Mouse (Mus musculus) stomach, postnatal 0 days (tissue): ENCODE measurements around the gene Ccnl2. TPM values are rescaled to one million over a fixed set of nuclear protein-coding genes. Genes with fewer than 3 reads are reported as not detected.

Source experiments
- ATAC-seq: fragments of 200-750 bp; cut with Nextera tagmentation; 2 replicates; pipeline ENCODE4 v1.8.0; 2017; ENCODE audit not compliant: low FRiP score, low TSS enrichment
- DNase-seq: peaks from one replicate; pipeline ENCODE4 v3.0.0-alpha.2; 2016; ENCODE audit warnings: low spot score
- H3K27ac ChIP-seq: fragments of 300-500 bp; sonication (generic); replicated peaks from 2 replicates; pipeline ENCODE4 v1.5.1; 2014; ENCODE audit warnings: mild to moderate bottlenecking, control low read depth
- H3K27me3 ChIP-seq: fragments of 300-500 bp; sonication (generic); 2 replicates; pipeline ENCODE4 v1.6.1; 2014; ENCODE audit warnings: low read length; ENCODE audit not compliant: control insufficient read depth, insufficient read depth
- H3K36me3 ChIP-seq: fragments of 300-500 bp; sonication (generic); 2 replicates; pipeline ENCODE4 v1.6.1; 2014; ENCODE audit warnings: low read length, mixed read lengths; ENCODE audit not compliant: control insufficient read depth, insufficient read depth
- H3K4me1 ChIP-seq: fragments of 300-500 bp; sonication (generic); replicated peaks from 2 replicates; pipeline ENCODE4 v1.6.1; 2014; ENCODE audit warnings: antibody characterized with exemption; ENCODE audit not compliant: control insufficient read depth, insufficient read depth
- H3K4me2 ChIP-seq: fragments of 300-500 bp; sonication (generic); replicated peaks from 2 replicates; pipeline ENCODE4 v1.6.1; 2014; ENCODE audit warnings: low read depth, mild to moderate bottlenecking, control low read depth, moderate library complexity
- H3K4me3 ChIP-seq: fragments of 300-500 bp; sonication (generic); 2 replicates; pipeline ENCODE4 v1.5.1; 2014; ENCODE audit warnings: low read depth, low read length, control low read depth
- H3K9ac ChIP-seq: fragments of 300-500 bp; sonication (generic); 2 replicates; pipeline ENCODE4 v1.6.1; 2014; ENCODE audit warnings: mild to moderate bottlenecking, low read length, control low read depth, mixed read lengths
- H3K9me3 ChIP-seq: fragments of 300-500 bp; sonication (generic); 2 replicates; pipeline ENCODE4 v1.6.1; 2016; ENCODE audit warnings: low read length; ENCODE audit not compliant: control insufficient read depth
- CTCF ChIP-seq: IDR thresholded peaks from 2 replicates; pipeline ENCODE4 v1.5.1; 2016; ENCODE audit warnings: antibody characterized with exemption, low read depth, mild to moderate bottlenecking, moderate library complexity
- EP300 ChIP-seq: optimal IDR thresholded peaks from 2 replicates; pipeline ENCODE3; 2016; ENCODE audit warnings: antibody characterized with exemption
- WGBS: fragments of 180-500 bp; shearing (Covaris S2); extraction: QIAGEN DNeasy Blood & Tissue Kit; methylation state at CpG from one replicate; pipeline ENCODE4 v1.1.7; 2014; 5-methylcytosine and 5-hydroxymethylcytosine counted together
- polyA plus RNA-seq: library from polyadenylated mRNA; unstranded; fragments of >200 nt; fragmentation: Nextera tagmentation; extraction: Ambion mirVana; gene quantifications from 2 replicates; pipeline ENCODE4 v1.2.1, GENCODE M21; 2015

The Ccnl2 gene
- 72.2 and 83.2 TPM in 2 replicates for polyA plus RNA-seq

DNA sequence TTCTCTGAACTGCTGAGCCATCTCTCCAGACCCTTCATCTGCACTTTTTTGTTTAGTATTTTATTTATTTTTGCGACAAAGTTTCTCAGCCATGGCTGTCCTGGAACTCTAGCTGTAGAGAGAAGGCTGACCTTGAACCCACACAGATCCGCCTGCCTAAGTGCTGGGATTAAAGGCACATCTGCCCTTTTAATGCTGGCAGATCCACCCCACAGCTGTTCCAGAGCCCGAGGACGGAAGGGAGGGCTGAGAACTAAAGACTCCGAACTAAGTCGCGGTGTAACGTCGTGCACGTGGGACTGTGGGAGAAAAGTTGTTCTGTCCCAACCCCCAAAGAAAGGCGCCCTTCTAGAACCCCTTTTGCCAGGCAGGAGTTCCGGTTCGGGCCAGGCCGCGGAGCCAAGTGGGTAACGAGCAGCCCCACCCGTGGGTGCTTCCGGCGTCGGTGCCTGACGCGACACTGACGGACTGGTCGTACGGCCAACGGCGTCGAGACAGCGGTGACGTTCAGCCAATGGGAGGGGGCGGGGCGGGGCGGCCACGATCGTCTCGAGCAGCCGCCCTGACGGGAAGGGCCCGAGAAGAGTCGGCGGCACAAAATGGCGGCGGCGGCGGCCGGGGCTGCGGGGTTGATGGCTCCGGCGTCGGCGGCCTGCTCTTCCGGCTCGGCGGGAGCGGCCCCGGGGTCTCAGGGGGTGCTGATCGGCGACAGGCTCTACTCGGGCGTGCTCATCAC is at the start of gene Ccnl2:
Gene Ccnl2, plus strand, starts transcription at position 561 of the 736 bp plus-strand sequence.
- H3K4me3 ChIP-seq: peak within 1 kb of the TSS; percentile 99
- peak within 1 kb of the TSS; percentile 100 for H3K9ac ChIP-seq
- DNase-seq: peak; percentile 98
- under 1% methylated on average over 59 of the region's 60 CpGs for WGBS
- peak; percentile 99 for ATAC-seq
- H3K27me3 ChIP-seq: no peaks in the 10 kb centered on the region
- H3K36me3 ChIP-seq: peaks cover 27% of the 10 kb centered on the region
- 0 out of 2 replicates have a peak, but pooled peaks cover 4% of the 10 kb centered on the region for H3K4me1 ChIP-seq
- peak within 1 kb of the TSS; percentile 95 for H3K27ac ChIP-seq
- TF ChIP-seq EP300 (peak; percentile 95), CTCF (peak; percentile 21; the same call in 1 of the 2 replicates)
- H3K4me2 ChIP-seq: peak within 1 kb of the TSS; percentile 80
- no peaks in the 10 kb centered on the region for H3K9me3 ChIP-seq

DNA sequence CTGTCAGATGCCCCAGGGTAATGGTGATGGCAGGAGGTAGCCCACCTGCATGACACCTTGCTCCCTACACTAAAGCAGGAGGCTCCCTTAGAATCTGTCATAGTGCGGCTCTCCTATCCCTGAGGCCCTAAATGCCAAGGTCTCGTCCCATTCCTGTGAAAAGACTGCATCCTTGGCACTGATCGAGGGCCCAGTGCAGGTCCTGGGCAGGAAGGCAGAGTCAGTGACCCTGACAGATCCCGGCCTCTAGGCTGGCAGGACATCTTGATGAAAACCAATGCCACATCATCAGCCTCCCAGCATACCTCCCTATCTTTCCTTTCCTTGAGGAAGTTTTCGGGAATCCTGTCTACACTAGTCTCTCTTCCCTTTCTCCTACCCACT is 42.8 kb upstream of the Ccnl2 start:
- TF ChIP-seq EP300: no peak
- TF ChIP-seq CTCF: no peak
- H3K4me1 ChIP-seq: 0 out of 2 replicates have a peak, but pooled peaks cover 6% of the 10 kb centered on the region
- no peak overlapping the region; the same call in 1 of the 2 replicates for H3K4me3 ChIP-seq
- no peaks in the 10 kb centered on the region for H3K9me3 ChIP-seq
- no peak for DNase-seq
- peak overlapping the region; percentile 81 for H3K27ac ChIP-seq
- WGBS: 63% methylated on average over 5 of the region's 5 CpGs
- no peaks in the 10 kb centered on the region; the same call in 1 of the 2 replicates for H3K27me3 ChIP-seq
- no peaks in the 10 kb centered on the region for H3K36me3 ChIP-seq
- H3K9ac ChIP-seq: peak overlapping the region; percentile 77
- H3K4me2 ChIP-seq: peak overlapping the region; percentile 81
- ATAC-seq: no peak

DNA sequence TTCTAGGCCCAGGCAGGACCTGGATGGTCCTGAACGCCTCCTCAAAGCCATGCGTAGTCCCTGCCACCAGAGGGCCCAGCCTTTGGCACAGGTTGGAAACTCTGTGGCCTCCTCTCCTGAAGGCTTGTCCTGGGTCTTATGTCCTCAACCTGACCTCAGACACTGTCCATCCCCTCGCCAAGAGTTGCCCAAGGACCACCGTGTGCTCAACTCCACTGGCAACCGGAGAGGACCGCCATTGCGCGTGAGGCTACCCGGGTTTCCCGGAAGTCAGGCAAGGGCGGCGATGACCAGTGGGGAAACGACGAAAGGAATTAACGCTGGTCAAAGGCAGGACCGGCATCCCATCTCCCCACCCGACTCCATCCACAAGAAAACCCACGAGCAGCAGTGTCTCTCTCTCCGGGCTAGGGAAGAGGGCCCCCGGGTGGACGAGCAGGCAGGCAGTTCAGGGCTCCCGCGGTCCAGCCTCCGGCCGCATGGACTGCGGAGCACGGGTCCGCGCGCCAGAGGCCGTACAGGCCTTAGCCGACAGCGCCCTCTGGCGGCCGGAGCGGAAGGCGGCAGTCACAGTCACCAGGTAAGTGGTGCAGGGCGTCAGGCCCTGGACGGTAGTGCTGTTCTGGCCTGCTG is 42.3 kb upstream of the Ccnl2 start:
- Histone ChIP-seq H3K27ac (peak overlapping the region; percentile 81), H3K9me3 (no peaks in the 10 kb centered on the region), H3K36me3 (no peaks in the 10 kb centered on the region), H3K27me3 (no peaks in the 10 kb centered on the region; the same call in 1 of the 2 replicates), H3K4me1 (0 out of 2 replicates have a peak, but pooled peaks cover 6% of the 10 kb centered on the region), H3K4me2 (peak overlapping the region; percentile 81), H3K9ac (peak overlapping the region; percentile 77), H3K4me3 (peak overlapping the region; percentile 51)
- WGBS: under 1% methylated on average over 39 of the region's 39 CpGs
- peak; percentile 93 for DNase-seq
- TF ChIP-seq EP300 (no peak), CTCF (peak; percentile 97)
- ATAC-seq: peak; percentile 92

DNA sequence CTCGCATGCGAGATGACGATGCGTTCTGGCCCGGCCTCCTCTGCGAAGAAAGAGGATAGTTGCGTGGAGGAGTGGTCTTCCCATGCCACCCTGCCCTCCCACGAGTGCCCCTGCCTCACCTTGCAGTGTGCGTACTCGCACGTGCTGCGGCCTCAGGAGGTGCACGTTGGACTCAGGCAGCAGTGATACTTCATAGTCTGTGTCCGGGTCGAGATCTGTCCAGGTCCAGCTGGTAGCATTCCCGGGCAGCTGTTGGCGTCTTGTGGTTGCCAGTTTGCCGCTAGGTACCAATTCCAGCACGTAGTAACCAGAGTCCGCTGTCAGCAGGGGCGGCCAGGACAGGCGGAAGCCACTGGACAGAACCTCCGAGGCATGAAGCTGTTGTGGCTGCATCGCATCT is 41.7 kb upstream of the Ccnl2 start:
- 47% methylated on average over 23 of the region's 24 CpGs for WGBS
- no peaks in the 10 kb centered on the region for H3K9me3 ChIP-seq
- 0 out of 2 replicates have a peak, but pooled peaks cover 8% of the 10 kb centered on the region for H3K4me1 ChIP-seq
- ATAC-seq (no peak; the same call in 1 of the 2 replicates), DNase-seq (no peak)
- H3K36me3 ChIP-seq: no peaks in the 10 kb centered on the region
- TF ChIP-seq CTCF (no peak), EP300 (no peak)
- peak overlapping the region; percentile 81 for H3K4me2 ChIP-seq
- H3K9ac ChIP-seq: peak overlapping the region; percentile 77
- H3K4me3 ChIP-seq: peak overlapping the region; percentile 51
- no peaks in the 10 kb centered on the region; the same call in 1 of the 2 replicates for H3K27me3 ChIP-seq
- H3K27ac ChIP-seq: peak overlapping the region; percentile 81; the same call in 1 of the 2 replicates

- WGBS: 81% methylated on average over 2 of the region's 2 CpGs
- H3K4me2 ChIP-seq: no peak overlapping the region
- no peak overlapping the region for H3K4me3 ChIP-seq
- no peaks in the 10 kb centered on the region for H3K9me3 ChIP-seq
- no peak overlapping the region for H3K9ac ChIP-seq
- no peaks in the 10 kb centered on the region for H3K36me3 ChIP-seq
- H3K27ac ChIP-seq: no peak overlapping the region
- TF ChIP-seq CTCF (no peak), EP300 (no peak)
- H3K27me3 ChIP-seq: no peaks in the 10 kb centered on the region; the same call in 1 of the 2 replicates
- H3K4me1 ChIP-seq: peaks cover 11% of the 10 kb centered on the region
- no peak for ATAC-seq
- DNase-seq: no peak
These were observed 40.6 kb upstream of the Ccnl2 start for GRCm38 (mm10) chr4:155771706-155772105.
